Mouse (Mus musculus) lung, postnatal 0 days (tissue): ENCODE data around the gene Rab34. TPM values are rescaled to one million over a fixed set of nuclear protein-coding genes. Genes with fewer than 3 reads are reported as not detected.

Experiments
- ATAC-seq: fragments of 200-750 bp; cut with Nextera tagmentation; 2 replicates; pipeline ENCODE4 v1.8.0; 2017; ENCODE audit warnings: moderate library complexity
- DNase-seq: peaks from one replicate; pipeline ENCODE4 v3.0.0-alpha.2; 2016; ENCODE audit warnings: low spot score
- H3K27ac ChIP-seq: fragments of 300-500 bp; sonication (generic); 2 replicates; pipeline ENCODE4 v1.5.1; 2014; ENCODE audit warnings: antibody characterized with exemption, mild to moderate bottlenecking, low read length, mixed read lengths
- H3K27me3 ChIP-seq: fragments of 300-500 bp; sonication (generic); replicated peaks from 2 replicates; pipeline ENCODE4 v1.6.1; 2014; ENCODE audit warnings: low read length, mixed read lengths; ENCODE audit not compliant: insufficient read depth
- H3K36me3 ChIP-seq: fragments of 300-500 bp; sonication (generic); 2 replicates; pipeline ENCODE4 v1.6.1; 2014; ENCODE audit warnings: low read length, mixed read lengths; ENCODE audit not compliant: insufficient read depth
- H3K4me1 ChIP-seq: fragments of 300-500 bp; sonication (generic); 2 replicates; pipeline ENCODE4 v1.6.1; 2014; ENCODE audit warnings: antibody characterized with exemption, low read depth, low read length, mixed read lengths; ENCODE audit not compliant: insufficient read depth
- H3K4me2 ChIP-seq: fragments of 300-500 bp; sonication (generic); replicated peaks from 2 replicates; pipeline ENCODE4 v1.6.1; 2014; ENCODE audit warnings: low read depth, mild to moderate bottlenecking, low read length, moderate library complexity, mixed read lengths
- H3K4me3 ChIP-seq: fragments of 300-500 bp; sonication (generic); 2 replicates; pipeline ENCODE4 v1.5.1; 2014; ENCODE audit warnings: low read depth, low read length
- H3K9ac ChIP-seq: fragments of 300-500 bp; sonication (generic); replicated peaks from 2 replicates; pipeline ENCODE4 v1.6.1; 2014; ENCODE audit warnings: low read depth, mild to moderate bottlenecking
- H3K9me3 ChIP-seq: fragments of 300-500 bp; sonication (generic); 2 replicates; pipeline ENCODE4 v1.6.1; 2016; ENCODE audit warnings: low read length, mixed read lengths
- CTCF ChIP-seq: IDR thresholded peaks from 2 replicates; pipeline ENCODE4 v1.5.1; 2016; ENCODE audit warnings: antibody characterized with exemption, mild to moderate bottlenecking
- EP300 ChIP-seq: IDR thresholded peaks from 2 replicates; pipeline ENCODE4 v1.6.1; 2016; ENCODE audit warnings: antibody characterized with exemption, mild to moderate bottlenecking, control low read depth
- WGBS: fragments of 180-500 bp; shearing (Covaris S2); extraction: QIAGEN DNeasy Blood & Tissue Kit; methylation state at CpG from one replicate; pipeline ENCODE4 v1.1.7; 2014; 5-methylcytosine and 5-hydroxymethylcytosine counted together
- polyA plus RNA-seq: library from polyadenylated mRNA; unstranded; fragments of >200 nt; fragmentation: Nextera tagmentation; extraction: Ambion mirVana; gene quantifications from 2 replicates; pipeline ENCODE4 v1.2.1, GENCODE M21; 2015

The Rab34 gene
- polyA plus RNA-seq, 1 experiment from 2014 or later: 103 TPM

- no peak for ATAC-seq
- TF ChIP-seq EP300 (no peak), CTCF (no peak)
These were observed 20.8 kb upstream of the Rab34 start for GRCm38 (mm10) chr11:78167257-78167959.

GRCm38 (mm10) chr11:78168541-78169468, 19.4 kb upstream of the Rab34 start:
- H3K27ac ChIP-seq: no peak overlapping the region
- DNase-seq (no peak), ATAC-seq (no peak)
- peaks cover 10% of the 10 kb centered on the region for H3K4me1 ChIP-seq
- TF ChIP-seq CTCF (no peak), EP300 (no peak)
- no peak overlapping the region for H3K4me3 ChIP-seq
- H3K36me3 ChIP-seq: no peaks in the 10 kb centered on the region; the same call in 1 of the 2 replicates
- H3K9ac ChIP-seq: no peak overlapping the region
- H3K27me3 ChIP-seq: no peaks in the 10 kb centered on the region
- 0 out of 2 replicates have a peak overlapping the region, but pooled peaks have one; percentile 6 for H3K4me2 ChIP-seq
- H3K9me3 ChIP-seq: no peaks in the 10 kb centered on the region
- WGBS: 52% methylated on average over 19 of the region's 19 CpGs

More at GRCm38 (mm10) chr11:78167257-78167959, 20.8 kb upstream of the Rab34 start:
- Histone ChIP-seq H3K4me3 (no peak overlapping the region), H3K4me1 (peaks cover 20% of the 10 kb centered on the region), H3K27me3 (no peaks in the 10 kb centered on the region), H3K36me3 (no peaks in the 10 kb centered on the region; the same call in 1 of the 2 replicates), H3K9ac (no peak overlapping the region), H3K9me3 (no peaks in the 10 kb centered on the region), H3K4me2 (no peak overlapping the region), H3K27ac (peak overlapping the region; percentile 94; the same call in 1 of the 2 replicates)
- no peak for DNase-seq
- WGBS: 89% methylated on average over 14 of the region's 14 CpGs

GRCm38 (mm10) chr11:78170306-78170705, 17.9 kb upstream of the Rab34 start:
- WGBS: 87% methylated on average over 15 of the region's 15 CpGs
- peaks cover 10% of the 10 kb centered on the region for H3K4me1 ChIP-seq
- no peaks in the 10 kb centered on the region; the same call in 1 of the 2 replicates for H3K36me3 ChIP-seq
- no peak overlapping the region for H3K27ac ChIP-seq
- no peaks in the 10 kb centered on the region for H3K27me3 ChIP-seq
- TF ChIP-seq EP300 (no peak), CTCF (no peak)
- no peaks in the 10 kb centered on the region for H3K9me3 ChIP-seq
- no peak overlapping the region for H3K9ac ChIP-seq
- no peak for DNase-seq
- no peak overlapping the region for H3K4me2 ChIP-seq
- H3K4me3 ChIP-seq: no peak overlapping the region
- ATAC-seq: no peak

GRCm38 (mm10) chr11:78171328-78171727, 16.9 kb upstream of the Rab34 start:
- Histone ChIP-seq H3K27ac (no peak overlapping the region), H3K4me2 (no peak overlapping the region), H3K9me3 (no peaks in the 10 kb centered on the region), H3K4me1 (peaks cover 3% of the 10 kb centered on the region), H3K4me3 (no peak overlapping the region), H3K36me3 (no peaks in the 10 kb centered on the region; the same call in 1 of the 2 replicates), H3K27me3 (no peaks in the 10 kb centered on the region), H3K9ac (no peak overlapping the region)
- no peak for DNase-seq
- no peak for ATAC-seq
- no peak for TF ChIP-seq EP300
- peak; percentile 50 for TF ChIP-seq CTCF
- WGBS: 74% methylated on average over 4 of the region's 4 CpGs

GRCm38 (mm10) chr11:78172034-78172747, 16.0 kb upstream of the Rab34 start:
- no peak overlapping the region for H3K27ac ChIP-seq
- no peak overlapping the region for H3K4me2 ChIP-seq
- H3K9me3 ChIP-seq: no peaks in the 10 kb centered on the region
- H3K4me3 ChIP-seq: no peak overlapping the region
- 79% methylated on average over 16 of the region's 16 CpGs for WGBS
- no peaks in the 10 kb centered on the region for H3K4me1 ChIP-seq
- H3K27me3 ChIP-seq: no peaks in the 10 kb centered on the region
- ATAC-seq (no peak), DNase-seq (no peak)
- no peaks in the 10 kb centered on the region; the same call in 1 of the 2 replicates for H3K36me3 ChIP-seq
- TF ChIP-seq CTCF: peak; percentile 56
- no peak for TF ChIP-seq EP300
- no peak overlapping the region for H3K9ac ChIP-seq
